ENCODE assay signal across 10 mouse cellular contexts in the genomic region with DNA sequence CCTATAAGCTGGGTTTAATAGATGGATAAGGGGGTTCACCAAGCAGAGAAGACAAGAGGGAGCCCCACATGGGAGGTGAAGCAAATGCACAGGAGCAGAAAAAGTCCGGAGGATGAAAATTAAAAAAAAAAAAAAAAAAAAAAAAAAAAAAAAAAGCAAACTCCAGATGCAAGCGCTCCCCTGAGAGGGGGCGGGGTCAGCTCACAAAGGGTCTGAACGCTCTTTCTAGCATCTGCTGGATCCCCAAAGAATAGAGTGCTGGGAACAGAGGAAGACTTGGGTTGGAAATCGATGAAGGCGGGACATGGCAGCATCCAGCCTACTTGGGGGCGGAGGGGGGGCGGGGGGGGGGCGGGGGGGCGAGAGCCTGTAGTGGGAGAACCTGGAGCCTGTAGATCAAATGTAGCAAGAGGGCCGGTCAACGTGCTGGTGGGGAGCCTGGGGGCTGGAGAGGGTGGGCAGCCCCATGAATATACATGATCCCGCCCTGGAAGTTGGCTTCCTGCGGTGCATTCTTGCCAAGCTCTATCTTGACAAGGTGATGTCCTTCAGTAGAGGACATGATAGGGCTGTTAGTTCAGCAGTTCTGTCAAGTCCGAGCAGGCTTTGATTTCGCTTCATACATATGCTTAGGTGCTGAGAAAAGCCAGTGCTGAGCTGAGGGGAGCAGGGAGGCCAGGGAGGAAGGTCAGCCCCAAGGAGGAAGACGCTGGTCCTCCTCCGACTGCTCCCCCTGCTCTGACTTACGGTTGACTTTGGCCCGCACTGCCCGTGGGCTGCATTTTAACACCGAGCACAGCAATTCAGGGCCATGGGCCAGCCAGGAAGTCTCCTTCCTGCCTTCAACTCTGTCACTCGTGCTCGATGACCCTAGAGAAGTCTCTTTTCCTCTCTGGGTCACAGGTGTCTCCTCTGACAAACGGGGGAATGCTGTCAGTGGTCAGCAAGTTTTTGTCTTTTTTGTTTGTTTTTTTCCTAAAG.
A peak's percentile ranks its signal among the peaks of the same experiment; 100 is the strongest.
DNase-seq lines count a peak whose midpoint lies in the region; ATAC-seq lines count a peak whose summit lies in the region.
"Had no signal": no experiment of that assay in that cellular context is flagged by ENCODE, and none has a peak within 500 bp of the region (broad histone marks: within the 10 kb centered on the region; RNA-seq: fewer than 3 reads in every experiment).

No protein-coding gene starts in this region.

- H3K36me3 ChIP-seq in neural tube, embryonic 11.5 days (ENCODE audit: control insufficient read depth, insufficient read depth, low read length): no peaks in the 10 kb centered on the region
- H3K36me3 ChIP-seq in heart, embryonic 12.5 days: no peaks in the 10 kb centered on the region
- no peaks in the 10 kb centered on the region for H3K36me3 ChIP-seq in kidney, embryonic 16.5 days (ENCODE audit: insufficient read depth, low read length)
- H3K36me3 ChIP-seq in neural tube, embryonic 13.5 days: no peaks in the 10 kb centered on the region

- H3K4me3 ChIP-seq in neural tube, embryonic 11.5 days (ENCODE audit: low read depth, low read length): no peak overlapping the region
- peak overlapping the region; percentile 16 for H3K4me3 ChIP-seq in heart, embryonic 12.5 days
- H3K4me3 ChIP-seq in kidney, embryonic 16.5 days (ENCODE audit: low read length): no peak overlapping the region
- no peak overlapping the region for H3K4me3 ChIP-seq in neural tube, embryonic 13.5 days

- no peaks in the 10 kb centered on the region for H3K9me3 ChIP-seq in neural tube, embryonic 11.5 days (ENCODE audit: control insufficient read depth, low read length)
- H3K9me3 ChIP-seq in heart, embryonic 12.5 days (replicated peaks): no peaks in the 10 kb centered on the region
- no peaks in the 10 kb centered on the region for H3K9me3 ChIP-seq in kidney, embryonic 16.5 days (ENCODE audit: low read length)
- H3K9me3 ChIP-seq in neural tube, embryonic 13.5 days: no peaks in the 10 kb centered on the region

- no peak overlapping the region for H3K27ac ChIP-seq in neural tube, embryonic 11.5 days (ENCODE audit: low read depth, low read length)
- H3K27ac ChIP-seq in heart, embryonic 12.5 days (ENCODE audit: poor library complexity, severe bottlenecking): no peak overlapping the region
- H3K27ac ChIP-seq in kidney, embryonic 16.5 days (ENCODE audit: low read length): no peak overlapping the region
- no peak overlapping the region for H3K27ac ChIP-seq in neural tube, embryonic 13.5 days (replicated peaks)

- no peak for ATAC-seq in neural tube, embryonic 11.5 days (ENCODE audit: insufficient read depth, low FRiP score, low TSS enrichment)
- peak; percentile 36; the same call in 1 of the 2 replicates for ATAC-seq in heart, embryonic 12.5 days (ENCODE audit: insufficient number of reproducible peaks, low FRiP score)
- 0 out of 2 replicates have a peak, but pooled peaks have one; percentile 23 for ATAC-seq in kidney, embryonic 16.5 days (ENCODE audit: low FRiP score, low TSS enrichment)
- ATAC-seq in neural tube, embryonic 13.5 days (ENCODE audit: low read depth): no peak

- peak overlapping the region; percentile 19; the same call in 1 of the 2 replicates for H3K4me2 ChIP-seq in neural tube, embryonic 11.5 days (ENCODE audit: low read depth)
- peak overlapping the region; percentile 65 for H3K4me2 ChIP-seq in heart, embryonic 12.5 days
- H3K4me2 ChIP-seq in kidney, embryonic 16.5 days (replicated peaks; ENCODE audit: low read depth, low read length): peak overlapping the region; percentile 17; the same call in 1 of the 2 replicates
- peak overlapping the region; percentile 13; the same call in 1 of the 2 replicates for H3K4me2 ChIP-seq in neural tube, embryonic 13.5 days

- DNase-seq in neural tube, embryonic 11.5 days (ENCODE audit: low spot score): no peak
- DNase-seq in neural tube, embryonic 10.5 days (ENCODE audit: extremely low spot score, low spot score): no peak
- no peak for DNase-seq in cerebellum, adult 9-11 months
- no peak for DNase-seq in thymus, postnatal 36 days
- DNase-seq in retina, embryonic 14.5 days (ENCODE audit: low spot score): no peak
- DNase-seq: cerebellum, adult 9-10 months; right cerebral cortex, adult 18-20 months had no signal

- H3K4me1 ChIP-seq in neural tube, embryonic 11.5 days (ENCODE audit: control insufficient read depth, insufficient read depth, low read length): peaks cover 6% of the 10 kb centered on the region
- peaks cover 12% of the 10 kb centered on the region for H3K4me1 ChIP-seq in heart, embryonic 12.5 days (replicated peaks)
- peaks cover 9% of the 10 kb centered on the region for H3K4me1 ChIP-seq in kidney, embryonic 16.5 days (ENCODE audit: insufficient read depth, low read length)
- peaks cover 7% of the 10 kb centered on the region for H3K4me1 ChIP-seq in neural tube, embryonic 13.5 days (replicated peaks)

- no peak overlapping the region for H3K9ac ChIP-seq in neural tube, embryonic 11.5 days (ENCODE audit: low read length)
- 0 out of 2 replicates have a peak overlapping the region, but pooled peaks have one; percentile 39 for H3K9ac ChIP-seq in heart, embryonic 12.5 days
- no peak overlapping the region for H3K9ac ChIP-seq in kidney, embryonic 16.5 days (replicated peaks; ENCODE audit: low read length)
- H3K9ac ChIP-seq in neural tube, embryonic 13.5 days: no peak overlapping the region

- peaks cover 7% of the 10 kb centered on the region; the same call in 1 of the 2 replicates for H3K27me3 ChIP-seq in neural tube, embryonic 11.5 days (ENCODE audit: control insufficient read depth, insufficient read depth, low read length)
- H3K27me3 ChIP-seq in heart, embryonic 12.5 days (replicated peaks): peaks cover 47% of the 10 kb centered on the region
- peaks cover 10% of the 10 kb centered on the region; the same call in 1 of the 2 replicates for H3K27me3 ChIP-seq in kidney, embryonic 16.5 days (ENCODE audit: insufficient read depth, low read length)
- H3K27me3 ChIP-seq in neural tube, embryonic 13.5 days: peaks cover 77% of the 10 kb centered on the region

- 11% methylated on average over 21 of the region's 25 CpGs for WGBS in neural tube, embryonic 11.5 days
- WGBS in heart, embryonic 12.5 days: 5% methylated on average over 22 of the region's 25 CpGs
- WGBS in kidney, embryonic 16.5 days: 9% methylated on average over 22 of the region's 25 CpGs
- WGBS in neural tube, embryonic 13.5 days: 7% methylated on average over 24 of the region's 25 CpGs

Comparison
In these comparisons a context has a peak if more than half of its experiments do, and no peak if none do; other contexts are left out.
1. ATAC-seq: peak in heart, embryonic 12.5 days (single experiment) and kidney, embryonic 16.5 days (single experiment); none in neural tube, embryonic 11.5 days (single experiment) and neural tube, embryonic 13.5 days (single experiment).
2. H3K4me2 ChIP-seq: peak in every context shown above with its lines; median percentile 65 in heart, embryonic 12.5 days; 19 in neural tube, embryonic 11.5 days; 17 in kidney, embryonic 16.5 days; 13 in neural tube, embryonic 13.5 days.